Mouse (Mus musculus) frontal cortex, adult 2 months (tissue): ENCODE measurements around the gene 4930404H24Rik. TPM values are rescaled to one million over a fixed set of nuclear protein-coding genes. Genes with fewer than 3 reads are reported as not detected.
"Not testable (repeated sequence)": the region's sequence is repeated elsewhere in the genome, so short reads cannot be mapped to it uniquely, and the experiment has no call there.

Experiments
- DNase-seq, 2 experiments: peaks; one replicate each; pipeline ENCODE4 v3.0.0; 2022; ENCODE audit warnings: low spot score in 1 of 2; ENCODE audit errors: extremely low spot score in 1 of 2
- polyA plus RNA-seq: library from polyadenylated mRNA; depleted of rRNA; stranded (reverse); fragments of >200 nt; gene quantifications from 2 replicates; pipeline ENCODE4 v1.2.3, GENCODE M21; 2012

Gene 4930404H24Rik
- polyA plus RNA-seq, 1 experiment, result not detected

GRCm38 (mm10) chr2:153475114-153476112 is 17.2 kb upstream of the 4930404H24Rik start:
- peak in 1 of 2 experiments; percentile 62 for DNase-seq

- peak in 1 of 2 experiments; percentile 83 for DNase-seq
Measured at GRCm38 (mm10) chr2:153478583-153478982, 14.0 kb upstream of the 4930404H24Rik start.

- DNase-seq, result no peak
Measured at GRCm38 (mm10) chr2:153479486-153479885, 13.1 kb upstream of the 4930404H24Rik start.

- no peak for DNase-seq
Measured at GRCm38 (mm10) chr2:153481108-153481860, 11.3 kb upstream of the 4930404H24Rik start.

- DNase-seq, result no peak
Measured at GRCm38 (mm10) chr2:153481861-153482120, 10.8 kb upstream of the 4930404H24Rik start.

DNA sequence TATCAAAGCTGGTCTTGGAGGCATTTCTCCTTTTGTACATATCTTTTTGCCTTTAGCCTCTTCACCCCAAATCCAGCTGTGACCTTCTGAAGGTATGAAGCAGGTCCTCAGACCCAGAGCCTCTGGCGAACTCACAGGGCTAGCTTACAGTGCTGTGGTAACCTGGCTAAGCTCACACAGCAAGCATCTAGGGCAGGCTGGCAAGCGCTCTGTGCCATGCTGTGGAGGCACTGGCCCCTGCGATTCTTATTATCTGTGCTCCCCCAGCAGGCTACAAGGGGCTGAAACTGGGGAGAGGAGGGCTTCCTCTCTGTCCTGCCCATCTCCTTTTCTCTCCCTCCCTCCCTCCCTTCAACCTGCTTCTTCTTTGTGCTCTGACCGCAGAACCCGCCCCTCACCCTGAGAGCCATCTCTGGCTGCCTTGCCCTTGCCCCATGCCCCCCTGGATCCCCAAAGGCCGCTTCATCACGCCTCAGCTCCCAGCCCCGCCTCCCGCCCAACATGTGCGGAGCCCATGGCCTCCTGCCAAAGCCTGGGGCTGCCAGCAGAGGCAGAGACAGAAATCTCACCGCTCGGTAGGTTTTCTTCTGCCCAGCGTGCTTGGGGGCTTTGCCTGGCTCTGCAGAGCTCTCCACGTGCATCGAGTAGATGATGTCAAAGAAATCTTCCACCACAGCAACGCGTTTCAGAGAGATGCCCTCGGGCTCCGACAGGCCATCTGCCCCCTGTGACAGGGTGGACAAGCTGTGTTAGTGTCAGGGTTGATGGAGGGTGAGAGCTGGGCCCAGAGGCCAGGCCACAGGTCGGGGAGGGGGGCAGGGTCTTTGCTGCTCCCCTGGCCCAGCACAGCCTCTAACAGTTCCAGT is 9.2 kb upstream of the 4930404H24Rik start:
- DNase-seq, result peak in 1 of 2 experiments; percentile 72

GRCm38 (mm10) chr2:153484071-153484470 is 8.5 kb upstream of the 4930404H24Rik start:
- DNase-seq, result no peak

- no peak for DNase-seq
Measured at GRCm38 (mm10) chr2:153490116-153490515, 2.5 kb upstream of the 4930404H24Rik start.

DNA sequence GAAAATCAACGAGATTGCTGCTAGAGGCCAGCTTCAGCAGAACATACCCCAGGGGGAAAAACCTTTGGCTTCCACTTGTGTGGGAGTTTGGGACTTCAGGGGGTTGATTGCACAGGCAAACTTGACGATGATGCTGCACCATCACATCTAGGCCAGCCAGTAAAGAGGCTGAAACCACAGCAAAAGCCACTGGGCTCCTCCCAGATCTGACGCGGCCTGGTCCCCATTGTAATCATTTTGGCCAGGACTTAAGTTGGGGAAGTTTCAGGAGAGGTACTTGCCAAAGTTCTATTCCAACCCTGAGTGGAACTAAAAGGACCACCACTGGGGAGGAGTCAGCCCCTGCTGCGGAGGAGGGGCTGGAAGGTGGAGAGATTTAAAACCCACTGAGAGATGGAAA is 1.6 kb upstream of the 4930404H24Rik start:
- DNase-seq, result no peak

DNA sequence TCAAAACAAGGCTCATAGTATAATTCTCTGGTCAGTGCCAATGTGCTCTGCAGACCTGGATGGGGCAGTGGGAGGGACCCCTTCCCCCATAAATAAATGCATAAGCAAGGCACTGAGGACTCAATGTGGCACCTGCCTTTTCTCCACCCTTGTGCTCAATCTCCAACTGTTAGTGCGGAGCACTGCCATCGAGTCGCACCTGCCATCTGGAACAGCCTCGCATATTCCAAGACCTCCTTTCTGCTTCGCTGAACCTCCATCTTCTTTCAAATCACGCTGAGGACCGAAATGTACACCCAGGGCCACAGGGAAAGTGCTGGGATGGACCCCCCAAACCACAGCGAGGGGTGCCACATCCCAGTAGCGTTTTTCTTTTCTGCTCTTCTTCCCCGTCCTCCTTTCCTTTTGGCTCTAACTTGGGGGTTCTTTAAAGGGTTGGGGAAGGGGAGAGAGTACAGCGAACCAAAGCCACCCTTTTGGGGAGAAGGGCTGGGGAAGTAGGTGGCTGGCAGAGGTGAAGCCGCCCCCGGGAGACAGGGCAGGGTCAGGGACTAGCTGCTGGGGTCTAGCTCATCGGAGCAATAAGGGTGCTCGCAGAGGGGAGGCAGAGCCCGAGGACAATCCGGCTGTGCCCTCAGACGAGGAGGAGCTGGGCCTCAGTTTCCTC is 945 bp upstream of the 4930404H24Rik start:
- no peak for DNase-seq

DNA sequence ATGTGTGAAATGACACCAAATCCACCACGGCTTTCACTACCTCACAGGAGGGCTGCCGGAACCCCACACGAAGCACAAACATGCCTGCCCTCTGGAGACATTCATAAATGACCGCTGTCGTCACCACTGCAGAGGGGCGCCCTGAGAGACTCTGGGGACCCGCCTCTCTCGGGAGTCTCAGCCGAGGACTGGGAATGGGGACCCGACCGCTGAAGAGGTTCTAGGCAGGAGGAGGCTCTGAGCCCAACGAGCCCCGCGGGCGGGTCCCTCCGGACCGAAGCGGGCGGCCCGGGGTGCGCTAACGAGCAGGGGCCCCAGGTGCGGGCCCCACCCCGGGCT is 442 bp upstream of the 4930404H24Rik start:
- no peak for DNase-seq

DNA sequence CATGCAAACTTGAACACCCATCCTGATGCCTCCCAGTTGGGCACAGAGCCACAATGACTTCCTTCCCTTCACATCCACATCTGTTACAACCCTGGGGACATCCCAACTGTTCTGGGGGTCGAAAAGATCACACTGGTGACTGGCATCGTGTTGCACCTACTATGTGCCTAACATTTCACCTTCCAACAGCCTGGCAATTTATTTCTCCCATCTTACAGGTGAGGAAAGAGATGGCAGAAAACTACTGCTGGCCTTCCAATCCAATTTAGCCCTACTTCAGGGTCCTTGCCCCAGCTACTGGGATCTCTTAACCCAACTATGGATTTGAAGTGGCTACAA is 772 bp downstream of the 4930404H24Rik start:
- no peak for DNase-seq

DNA sequence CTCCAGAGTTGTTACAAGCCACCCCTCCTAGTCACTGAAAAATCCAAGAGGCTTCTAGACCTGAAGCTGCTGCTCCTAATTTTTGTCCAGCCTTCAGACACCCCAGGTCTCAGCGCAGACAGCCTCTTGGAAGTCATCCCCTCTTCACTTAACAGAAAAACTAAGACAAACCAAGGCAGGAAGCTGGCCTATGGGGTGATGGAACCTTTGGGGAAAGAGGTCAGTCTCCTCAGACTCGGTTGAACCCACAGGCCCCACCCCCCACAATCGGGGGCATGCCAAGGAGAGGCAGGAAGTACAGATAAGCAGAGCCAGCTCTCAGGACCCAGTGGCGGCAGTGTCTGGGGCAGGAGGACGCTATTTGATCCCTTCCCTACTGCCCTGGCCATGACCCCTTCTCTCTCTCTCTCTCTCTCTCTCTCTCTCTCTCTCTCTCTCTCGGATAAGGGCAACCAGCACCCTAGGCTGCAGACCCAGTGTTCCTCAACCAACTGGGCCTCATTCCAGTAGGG is 1.2 kb downstream of the 4930404H24Rik start:
- no peak for DNase-seq

DNA sequence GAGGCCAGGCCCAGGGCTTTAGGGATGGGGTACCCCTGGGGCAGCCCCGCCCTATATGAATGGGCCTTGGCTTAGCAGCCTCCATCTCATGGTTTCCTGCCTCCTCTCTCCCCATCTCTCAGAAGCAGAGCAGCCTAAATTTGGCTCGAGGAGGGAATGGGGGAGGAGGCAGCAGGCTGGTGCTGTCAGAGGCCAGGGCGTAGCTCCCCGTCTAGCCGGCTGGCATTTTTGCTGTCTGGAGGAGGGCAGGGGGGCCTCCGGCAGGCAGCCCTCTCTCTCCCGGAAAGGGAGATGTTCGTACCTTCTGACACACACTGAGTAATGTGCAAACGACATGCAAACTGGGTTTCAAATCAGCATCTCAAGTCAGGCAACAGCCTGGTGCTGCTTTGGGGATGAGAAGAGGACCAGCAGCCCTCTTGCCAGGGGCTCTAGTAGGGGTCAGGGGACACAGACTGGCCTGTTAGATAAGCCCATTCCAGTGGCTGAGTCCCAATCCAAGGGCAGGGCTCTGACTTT is 1.8 kb downstream of the 4930404H24Rik start:
- DNase-seq, result peak; percentile 67 to 80

DNA sequence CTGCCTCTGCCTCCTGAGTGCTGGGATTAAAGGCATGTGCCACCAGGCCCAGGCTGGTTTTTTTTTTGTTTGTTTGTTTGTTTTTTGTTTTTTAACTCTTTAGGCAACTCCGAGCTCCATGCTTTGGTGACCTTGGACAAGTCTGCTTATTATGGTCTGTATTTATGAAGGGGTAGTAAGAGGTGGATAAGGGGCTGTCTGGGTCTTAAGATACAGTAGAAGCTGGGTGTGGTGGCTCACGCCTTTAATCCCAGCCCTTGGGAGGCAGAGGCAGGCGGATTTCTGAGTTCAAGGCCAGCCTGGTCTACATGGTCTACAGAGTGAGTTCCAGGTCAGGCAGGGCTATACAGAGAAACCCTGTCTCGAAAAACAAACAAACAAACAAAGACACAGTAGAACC is 2.8 kb downstream of the 4930404H24Rik start:
- DNase-seq, result not testable (repeated sequence)

DNA sequence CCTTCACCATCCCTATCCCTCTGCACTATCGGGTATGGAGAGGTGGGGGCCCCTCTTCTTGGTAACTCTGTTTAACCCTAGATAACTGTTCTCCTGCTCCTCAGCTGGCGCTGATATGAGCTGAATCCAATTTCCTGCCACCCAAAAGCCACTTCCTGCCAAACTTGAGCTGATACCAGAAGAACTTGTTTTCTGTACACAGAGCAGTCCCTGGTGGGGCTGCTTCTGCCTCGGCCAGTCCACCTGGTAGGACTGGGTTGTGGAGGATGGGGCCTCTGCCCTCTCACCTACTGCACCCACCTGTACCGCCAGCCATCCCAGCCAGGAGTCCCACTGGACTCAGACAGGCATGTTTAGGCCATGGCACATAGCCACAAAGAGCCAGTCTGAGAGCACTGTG is 3.2 kb downstream of the 4930404H24Rik start:
- DNase-seq, result no peak

DNA sequence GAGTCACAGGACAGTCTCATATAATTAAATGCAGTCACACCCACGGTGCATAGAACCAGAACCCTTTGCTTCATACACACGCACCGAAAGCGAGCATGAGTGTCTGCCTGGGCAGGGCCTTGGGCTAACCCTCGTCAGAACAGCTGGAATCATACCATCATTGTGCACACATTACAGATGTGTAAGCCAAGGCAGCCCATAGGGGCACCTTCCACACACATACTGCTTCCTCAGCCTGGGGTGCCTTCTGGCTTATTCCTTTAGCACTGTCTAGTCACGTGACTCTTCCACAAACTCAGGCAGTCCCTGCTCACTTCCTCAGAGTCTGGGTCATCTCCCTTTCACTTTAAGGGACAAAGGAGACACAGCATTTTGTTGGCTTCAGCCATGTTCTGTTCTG is 3.7 kb downstream of the 4930404H24Rik start:
- no peak for DNase-seq

GRCm38 (mm10) chr2:153496898-153497297 is 4.3 kb downstream of the 4930404H24Rik start:
- DNase-seq, result no peak

- peak in 1 of 2 experiments; percentile 70 for DNase-seq
Measured at GRCm38 (mm10) chr2:153499154-153499553, 6.6 kb downstream of the 4930404H24Rik start.

- no peak for DNase-seq
Measured at GRCm38 (mm10) chr2:153506385-153506784, 13.8 kb downstream of the 4930404H24Rik start.
